Mouse (Mus musculus) adrenal gland, adult (tissue): ENCODE measurements around the gene Tsc22d2.
A peak's percentile ranks its signal among the peaks of the same experiment; 100 is the strongest.
"Not testable (repeated sequence)": the region's sequence is repeated elsewhere in the genome, so short reads cannot be mapped to it uniquely, and the experiment has no call there.

Experiments
- DNase-seq, 2 experiments: peaks; one replicate each; pipeline ENCODE4 v3.0.0; 2022 to 2023; ENCODE audit warnings: low spot score in 1 of 2; ENCODE audit not compliant: inconsistent age in 2 of 2

The Tsc22d2 gene

GRCm38 (mm10) chr3:58418724-58419705 is 4.5 kb downstream of the Tsc22d2 start:
- peak in 1 of 2 experiments; percentile 59 for DNase-seq

GRCm38 (mm10) chr3:58428861-58429260 is 14.3 kb downstream of the Tsc22d2 start:
- DNase-seq, result no peak

GRCm38 (mm10) chr3:58434414-58434813 is 19.9 kb downstream of the Tsc22d2 start:
- no peak for DNase-seq

GRCm38 (mm10) chr3:58448230-58448629 is 33.7 kb downstream of the Tsc22d2 start:
- DNase-seq, result no peak

- no peak for DNase-seq
Observed at GRCm38 (mm10) chr3:58449487-58449886, 35.0 kb downstream of the Tsc22d2 start.

GRCm38 (mm10) chr3:58454414-58455205 is 40.1 kb downstream of the Tsc22d2 start:
- no peak for DNase-seq

- no peak for DNase-seq
Observed at GRCm38 (mm10) chr3:58455255-58455654, 40.7 kb downstream of the Tsc22d2 start.

- peak; percentile 25 to 89 for DNase-seq
Observed at GRCm38 (mm10) chr3:58469655-58470437, 55.3 kb downstream of the Tsc22d2 start.

- not testable (repeated sequence) for DNase-seq
Observed at GRCm38 (mm10) chr3:58475298-58475697, 60.8 kb downstream of the Tsc22d2 start.

- peak in 1 of 2 experiments; percentile 23 for DNase-seq
Observed at GRCm38 (mm10) chr3:58478755-58479455, 64.4 kb downstream of the Tsc22d2 start.

- no peak for DNase-seq
Observed at GRCm38 (mm10) chr3:58485883-58486282, 71.4 kb downstream of the Tsc22d2 start.

- no peak for DNase-seq
Observed at GRCm38 (mm10) chr3:58487121-58487520, 72.6 kb downstream of the Tsc22d2 start.

GRCm38 (mm10) chr3:58487999-58488775 is 73.7 kb downstream of the Tsc22d2 start:
- peak; percentile 20 to 62 for DNase-seq

- peak; percentile 17 to 75 for DNase-seq
Observed at GRCm38 (mm10) chr3:58490787-58491186, 76.3 kb downstream of the Tsc22d2 start.

GRCm38 (mm10) chr3:58493621-58494020 is 79.1 kb downstream of the Tsc22d2 start:
- DNase-seq, result no peak

GRCm38 (mm10) chr3:58501961-58502360 is 87.4 kb downstream of the Tsc22d2 start:
- peak in 1 of 2 experiments; percentile 18 for DNase-seq

- no peak for DNase-seq
Observed at GRCm38 (mm10) chr3:58503720-58504333, 89.3 kb downstream of the Tsc22d2 start.

GRCm38 (mm10) chr3:58504676-58505075 is 90.2 kb downstream of the Tsc22d2 start:
- DNase-seq, result no peak
